Mouse (Mus musculus) brain, adult 2 months (tissue): ENCODE data around the gene Apoh.

ENCODE experiments used
- DNase-seq: peaks from one replicate; pipeline ENCODE4 v3.0.0; 2011; ENCODE audit warnings: low read depth, low spot score

Apoh gene

GRCm38 (mm10) chr11:108342781-108343768, at the start of gene Apoh:
Apoh (plus strand) TSS chr11:108343354.
- peak; percentile 44 for DNase-seq

DNA sequence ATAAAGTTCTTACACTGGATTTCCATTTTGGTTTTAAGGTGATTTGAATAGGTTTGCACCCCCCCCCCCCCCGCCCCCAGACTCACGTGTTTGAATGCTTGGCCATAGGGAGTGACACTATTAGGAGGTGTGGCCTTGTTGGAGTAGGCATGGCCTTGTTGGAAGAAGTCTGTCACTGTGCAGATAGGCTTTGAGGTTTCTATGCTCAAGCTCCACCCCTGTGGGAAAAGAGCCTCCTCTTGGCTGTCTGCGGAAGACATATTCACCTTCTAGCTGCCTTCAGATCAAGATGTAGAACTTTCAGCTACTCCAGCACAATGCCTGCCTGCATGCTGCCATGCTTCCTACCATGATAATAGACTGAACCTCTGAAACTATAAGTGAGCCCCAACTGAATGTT, 49.3 kb upstream of the Apoh start:
- no peak for DNase-seq

DNA sequence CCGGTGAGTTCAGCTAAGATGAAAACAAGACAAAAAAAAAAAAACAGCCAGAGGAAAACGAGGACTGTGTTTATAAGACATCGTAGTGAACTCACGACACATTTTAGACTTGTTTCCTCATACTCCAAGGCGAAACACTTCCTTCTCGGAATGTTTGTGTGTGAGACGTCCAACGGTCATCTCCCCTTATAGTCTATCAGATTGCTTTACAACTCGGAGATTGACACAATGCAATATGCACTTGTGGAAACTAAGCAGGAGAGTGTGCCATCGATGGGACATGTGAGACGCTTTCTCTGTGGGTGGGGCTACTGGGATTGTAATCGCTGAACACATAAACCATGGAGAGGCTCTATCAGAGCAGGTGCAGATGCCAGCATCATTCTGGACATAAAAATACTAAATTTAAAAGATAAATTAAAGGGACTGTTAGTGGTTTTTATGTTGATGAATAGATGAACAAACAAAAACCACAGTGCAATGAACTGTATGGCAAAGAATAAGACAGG, 48.8 kb upstream of the Apoh start:
- DNase-seq = no peak

GRCm38 (mm10) chr11:108295373-108295772, 47.8 kb upstream of the Apoh start:
- no peak for DNase-seq

GRCm38 (mm10) chr11:108297956-108298355, 45.2 kb upstream of the Apoh start:
- no peak for DNase-seq

- DNase-seq = no peak
Measured at GRCm38 (mm10) chr11:108299913-108300312, 43.2 kb upstream of the Apoh start.

GRCm38 (mm10) chr11:108300443-108300842, 42.7 kb upstream of the Apoh start:
- no peak for DNase-seq

- DNase-seq = no peak
Measured at GRCm38 (mm10) chr11:108301036-108301435, 42.1 kb upstream of the Apoh start.

GRCm38 (mm10) chr11:108301796-108302490, 41.2 kb upstream of the Apoh start:
- DNase-seq = no peak

- DNase-seq = no peak
Measured at GRCm38 (mm10) chr11:108303787-108304186, 39.4 kb upstream of the Apoh start.

DNA sequence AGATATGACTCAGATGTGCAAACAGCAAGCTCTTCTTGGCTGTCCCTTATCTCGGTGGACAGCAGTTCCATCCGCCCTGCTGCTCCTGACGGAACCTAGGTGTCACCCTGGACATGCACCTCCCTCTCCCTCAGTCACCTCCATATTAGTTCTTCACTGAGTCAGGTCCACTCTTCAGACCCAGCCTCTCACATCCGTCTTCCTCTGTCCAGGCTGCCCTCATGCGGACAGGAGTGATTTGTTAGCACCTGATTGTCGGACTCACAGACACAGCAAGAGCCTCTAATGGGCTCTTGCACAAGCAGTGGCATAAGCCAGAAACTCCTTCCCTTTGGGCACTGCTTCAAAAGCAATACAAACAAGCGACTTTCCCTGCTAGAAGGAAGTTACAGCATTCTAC, 35.9 kb upstream of the Apoh start:
- DNase-seq = no peak

- DNase-seq = no peak
Measured at GRCm38 (mm10) chr11:108308253-108308652, 34.9 kb upstream of the Apoh start.

- DNase-seq = no peak
Measured at GRCm38 (mm10) chr11:108309791-108310190, 33.4 kb upstream of the Apoh start.

- no peak for DNase-seq
Measured at GRCm38 (mm10) chr11:108311912-108312311, 31.2 kb upstream of the Apoh start.

DNA sequence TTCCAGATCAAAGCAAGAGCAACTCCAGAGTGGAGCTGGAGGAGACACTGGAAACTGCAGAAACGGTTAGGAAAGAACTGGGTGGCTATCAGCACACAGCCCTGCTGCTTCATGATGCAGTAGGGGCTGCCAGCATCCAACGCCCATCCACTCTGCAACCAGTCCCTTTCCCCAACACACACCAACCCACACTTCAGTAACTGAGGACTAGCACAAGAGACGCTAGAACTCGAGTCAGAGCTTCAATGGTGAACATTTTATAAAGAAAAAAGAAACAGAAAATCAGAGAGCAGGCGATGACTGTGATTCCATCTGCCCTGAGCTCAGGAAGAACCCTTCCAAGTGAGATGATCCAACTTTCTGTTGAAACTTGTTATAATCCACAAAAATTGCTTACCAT, 30.6 kb upstream of the Apoh start:
- peak; percentile 66 for DNase-seq

DNA sequence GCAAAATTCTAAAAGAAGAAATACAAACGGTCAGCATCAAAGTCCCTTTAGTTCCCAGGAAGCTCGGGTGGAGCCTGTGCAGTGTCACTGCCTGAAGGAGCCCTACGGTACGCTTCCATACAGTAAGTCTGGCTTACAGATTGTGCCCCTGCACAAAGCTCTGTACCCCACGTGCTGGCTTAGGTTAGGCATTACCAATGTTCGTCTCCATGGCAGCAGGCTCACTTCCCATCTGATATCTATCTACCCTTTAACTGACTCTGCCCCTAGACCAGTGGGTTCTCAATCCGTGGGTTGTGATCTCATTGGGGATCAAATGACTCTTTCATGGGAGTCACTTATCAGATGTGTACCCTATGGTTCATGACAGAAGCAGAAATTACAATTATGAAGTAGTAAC, 27.4 kb upstream of the Apoh start:
- no peak for DNase-seq

DNA sequence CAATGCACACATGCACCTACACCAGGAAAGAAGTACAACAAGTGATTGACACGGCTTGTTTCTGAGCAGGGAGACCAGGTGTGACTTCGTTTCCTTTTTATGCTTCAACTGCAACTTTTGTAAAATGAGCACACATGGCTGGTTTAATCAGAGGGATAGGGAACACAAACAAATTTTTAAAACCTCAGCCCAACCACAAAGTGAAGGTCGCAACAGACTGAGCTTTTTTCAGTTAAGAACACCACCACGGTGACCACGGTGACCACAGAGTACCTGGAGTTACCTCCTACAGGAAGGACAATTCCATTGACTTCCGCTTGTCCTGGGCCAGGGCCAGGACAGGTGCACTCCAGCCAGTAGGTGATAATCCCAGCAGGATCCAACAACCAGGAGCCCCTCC, 25.3 kb upstream of the Apoh start:
- no peak for DNase-seq

DNA sequence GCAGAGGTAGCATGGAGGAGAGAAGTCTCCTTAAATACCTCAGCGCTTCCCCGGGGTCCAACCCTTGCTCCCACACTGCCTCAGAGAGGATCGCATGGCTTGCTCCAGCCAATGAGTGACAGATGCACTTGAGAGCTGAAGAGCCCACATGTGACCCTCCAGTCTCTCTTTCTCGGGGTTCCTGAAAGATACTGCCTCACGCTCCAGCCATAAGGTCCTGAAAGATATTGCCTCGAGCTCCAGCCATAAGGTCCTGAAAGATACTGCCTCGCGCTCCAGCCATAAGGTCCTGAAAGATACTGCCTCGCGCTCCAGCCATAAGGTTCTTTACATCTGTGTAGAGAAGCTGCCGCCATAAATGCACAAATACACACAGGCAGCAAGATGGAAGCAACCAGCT, 24.0 kb upstream of the Apoh start:
- DNase-seq = peak; percentile 29

- no peak for DNase-seq
Measured at GRCm38 (mm10) chr11:108320561-108320960, 22.6 kb upstream of the Apoh start.

- no peak for DNase-seq
Measured at GRCm38 (mm10) chr11:108322156-108322555, 21.0 kb upstream of the Apoh start.

DNA sequence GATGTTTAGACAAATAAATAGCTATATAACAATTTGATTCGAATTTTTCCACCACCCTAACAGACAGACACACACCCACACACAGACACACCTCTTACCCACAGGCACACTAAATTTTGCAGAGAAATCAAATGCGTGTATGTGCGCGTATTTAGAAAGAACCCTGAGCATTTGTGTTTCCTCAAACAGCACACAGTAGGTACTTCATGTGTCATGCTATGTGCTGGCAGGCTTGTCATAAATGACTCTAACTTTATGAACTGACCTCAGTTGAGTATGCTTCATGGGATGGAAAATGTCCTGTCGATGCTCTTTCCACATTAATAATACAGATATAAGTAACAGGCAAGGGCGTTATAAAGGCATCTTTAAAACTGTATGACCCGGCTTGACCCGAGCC, 17.2 kb upstream of the Apoh start:
- DNase-seq = no peak

- no peak for DNase-seq
Measured at GRCm38 (mm10) chr11:108330818-108331217, 12.3 kb upstream of the Apoh start.

DNA sequence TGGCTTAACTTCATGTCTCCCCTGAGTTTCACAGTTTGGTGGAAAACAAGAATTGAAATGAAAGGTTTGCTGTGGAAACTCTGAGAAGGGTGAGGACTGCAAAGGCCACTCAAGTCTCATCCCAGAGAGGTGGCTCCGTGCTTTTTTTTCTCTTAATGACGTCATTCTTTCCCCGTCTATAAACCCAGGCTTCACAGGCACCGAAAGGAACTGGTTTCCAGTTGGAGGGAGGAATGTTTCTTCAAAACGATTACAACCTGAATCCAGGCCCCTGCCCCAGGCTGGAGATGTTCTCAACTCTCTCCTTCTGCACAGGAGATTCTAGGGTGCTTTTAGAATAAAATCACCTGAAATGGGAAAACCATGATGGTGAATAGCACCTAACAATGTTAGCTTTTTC, 10.1 kb upstream of the Apoh start:
- DNase-seq = no peak
